Mouse (Mus musculus) embryonic stem cell, embryonic (primary cell): Measurements from ENCODE around the gene Myh2.

Source experiments
- CTCF ChIA-PET, 4 experiments: fragments of 300-600 bp in 2 of 4; fragments of 350-600 bp in 2 of 4; sonication (Branson Sonifier 250); formaldehyde crosslinking; loops; one replicate each; lab custom pipeline; 2022; ENCODE audit warnings: inconsistent platforms in 2 of 4; lab: Charles Lee
- POLR2A ChIA-PET, 4 experiments: fragments of 300-600 bp in 2 of 4; fragments of 350-600 bp in 2 of 4; sonication (Branson Sonifier 250); formaldehyde crosslinking; loops; one replicate each; lab custom pipeline; 2022; ENCODE audit warnings: antibody characterized with exemption in 4 of 4, inconsistent platforms in 1 of 4; lab: Charles Lee

Gene Myh2

DNA sequence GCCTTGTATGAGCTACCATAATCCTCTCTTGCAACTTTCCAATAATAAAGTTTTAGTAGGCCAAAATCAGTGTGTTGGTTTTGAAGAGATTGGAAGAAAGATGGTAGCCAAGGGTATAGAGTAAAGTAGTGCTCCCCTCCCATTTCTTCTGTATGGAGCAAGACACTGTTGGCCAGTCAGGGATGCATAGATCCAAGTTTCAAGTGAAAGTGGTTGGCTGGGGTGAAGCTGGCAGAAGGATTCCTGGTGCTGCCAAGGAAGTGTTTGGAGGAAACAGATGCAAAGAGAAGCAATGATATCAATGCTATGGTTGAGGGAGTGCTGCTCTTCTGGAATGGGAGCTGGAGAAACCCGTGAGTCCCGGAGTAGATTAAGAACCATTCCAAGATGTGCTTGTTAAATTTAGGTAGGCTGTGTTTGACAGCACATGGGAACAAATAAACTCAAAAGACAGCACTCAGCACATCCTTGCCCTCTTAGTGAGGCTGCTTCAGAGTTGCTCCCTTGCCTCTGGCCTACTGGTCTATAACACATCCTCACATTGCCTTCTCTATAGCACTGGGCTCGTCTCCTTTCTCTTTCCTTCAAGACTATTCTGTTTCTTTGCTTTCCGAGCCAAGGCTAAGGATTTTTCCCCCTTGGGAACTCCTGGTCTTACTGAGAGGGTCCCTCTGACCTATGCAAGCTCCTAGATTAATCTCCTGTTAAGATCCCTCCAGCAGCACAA is 22.4 kb upstream of the Myh2 start:
- POLR2A ChIA-PET = no interaction called here
- CTCF ChIA-PET = interaction anchor here in 1 of 4 experiments (0.6 kb wide), 1 partner anchor 56 kb away, joined by 9 read pairs; no protein-coding TSS in a partner anchor

DNA sequence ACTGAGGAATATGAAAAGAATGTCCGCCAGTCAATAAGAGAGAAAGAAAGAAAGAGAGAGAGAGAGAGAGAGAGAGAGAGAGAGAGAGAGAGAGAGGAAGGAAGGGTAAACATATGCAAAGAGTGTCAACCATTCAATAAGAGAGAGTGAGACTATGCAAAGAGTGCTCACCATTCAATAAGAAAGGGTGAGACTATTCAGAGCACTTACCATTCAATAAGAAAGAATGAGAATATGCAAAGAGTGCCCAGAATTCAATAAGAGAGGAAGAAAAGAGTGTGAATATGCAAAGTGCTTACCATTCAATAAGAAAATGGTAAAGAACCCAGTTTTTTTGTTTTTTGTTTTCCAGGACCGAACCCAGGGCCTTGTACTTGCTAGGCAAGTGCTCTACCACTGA is 20.6 kb upstream of the Myh2 start:
- ChIA-PET CTCF (interaction anchor here in 1 of 4 experiments (0.5 kb wide), 1 partner anchor 112 kb away, joined by 3 read pairs; no protein-coding TSS in a partner anchor), POLR2A (interaction anchor here in 1 of 4 experiments (0.6 kb wide), 1 partner anchor 41 kb away, joined by 3 read pairs; no protein-coding TSS in a partner anchor)

GRCm38 (mm10) chr11:67151159-67151558 is 19.7 kb upstream of the Myh2 start:
- ChIA-PET CTCF (interaction anchor here in 1 of 4 experiments (0.6 kb wide), 1 partner anchor 280 kb away, joined by 4 read pairs; no protein-coding TSS in a partner anchor), POLR2A (interaction anchor here in 2 of 4 experiments (0.6 kb wide), 2 partner anchors 58 to 114 kb away, joined by 3 read pairs; no protein-coding TSS in a partner anchor)

DNA sequence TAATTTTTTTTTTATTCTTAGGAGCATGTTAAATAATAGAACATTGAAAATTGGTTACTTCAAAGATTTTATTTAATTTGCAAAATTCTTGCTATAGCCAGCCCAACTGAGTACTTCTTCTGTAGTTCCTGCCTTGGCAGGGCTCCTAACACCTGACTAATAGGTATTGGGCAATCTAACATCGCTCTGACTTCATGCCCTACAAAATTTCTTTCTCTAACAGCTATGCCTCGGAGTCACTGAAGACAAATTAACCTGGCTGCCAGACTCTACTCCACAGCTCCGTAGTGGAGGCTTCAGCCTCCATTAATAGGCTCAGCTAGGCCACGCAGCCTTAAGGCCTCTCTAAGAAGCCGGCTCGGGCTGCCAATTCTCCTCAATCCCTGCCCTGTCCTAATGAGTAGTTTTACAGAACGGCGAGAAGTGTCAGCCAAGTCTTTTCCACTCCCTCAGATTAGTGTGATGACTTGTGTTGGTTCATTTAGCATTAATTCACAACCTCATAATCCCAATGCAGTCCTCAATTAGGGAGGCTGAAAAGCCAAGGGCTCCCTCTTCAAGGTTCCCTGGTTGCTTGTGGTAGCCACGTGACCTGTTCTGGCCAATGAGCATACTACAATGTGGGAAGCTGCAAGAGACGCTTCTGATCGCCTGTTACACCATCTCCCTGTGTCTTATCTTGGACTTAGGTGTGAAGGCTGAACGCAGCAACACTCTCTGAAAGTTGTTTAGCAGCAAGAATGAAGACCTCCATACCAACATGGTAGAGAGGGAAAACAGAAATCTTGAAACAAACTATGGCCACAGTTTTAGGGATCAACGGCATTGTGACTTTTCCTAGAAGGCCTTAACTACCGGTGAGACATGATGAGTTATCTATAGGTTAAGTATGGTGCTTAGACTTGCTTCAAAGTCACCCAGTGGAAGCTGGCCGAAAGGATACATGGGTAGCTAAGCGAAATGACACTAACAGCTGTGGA is 18.9 kb upstream of the Myh2 start:
- POLR2A ChIA-PET = interaction anchor here in 2 of 4 experiments (0.6 kb wide), 2 partner anchors 58 to 113 kb away, joined by 3 read pairs; no protein-coding TSS in a partner anchor
- CTCF ChIA-PET = interaction anchor here in 2 of 4 experiments (0.6 kb wide), 2 partner anchors 25 to 281 kb away, joined by 3 to 4 read pairs; no protein-coding TSS in a partner anchor

- CTCF ChIA-PET = interaction anchor here in 2 of 4 experiments (0.6 to 1.4 kb wide), 2 partner anchors 40 to 42 kb away, joined by 3 read pairs; no protein-coding TSS in a partner anchor
- POLR2A ChIA-PET = interaction anchor here in 1 of 4 experiments (1.2 kb wide), 1 partner anchor 10 kb away, joined by 3 read pairs; no protein-coding TSS in a partner anchor
These were observed 17.7 kb upstream of the Myh2 start for GRCm38 (mm10) chr11:67153123-67153522.

DNA sequence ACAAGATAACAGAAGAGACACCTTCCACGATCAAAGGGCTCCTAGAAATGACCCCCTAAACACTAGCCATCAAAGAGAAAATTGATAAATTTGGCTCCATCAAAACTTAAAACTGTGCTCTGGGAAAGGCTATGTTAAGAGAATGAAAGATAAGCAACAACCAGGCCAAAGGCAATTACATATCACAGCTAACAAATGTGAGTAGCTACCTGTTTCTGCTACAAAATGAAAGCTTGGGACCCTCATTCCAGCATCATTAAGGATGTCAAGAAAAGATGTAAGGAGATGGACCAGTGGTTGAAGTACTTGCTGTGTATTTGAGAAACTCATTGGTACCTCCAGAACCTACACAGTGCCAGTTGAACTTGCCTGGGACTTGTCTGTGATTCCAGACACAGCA is 17.0 kb upstream of the Myh2 start:
- ChIA-PET POLR2A (interaction anchor here in 1 of 4 experiments (0.7 to 1.2 kb wide), 2 partner anchors 9 to 259 kb away, joined by 3 read pairs; no protein-coding TSS in a partner anchor), CTCF (interaction anchor here in 2 of 4 experiments (0.6 to 1.4 kb wide), 2 partner anchors 42 to 44 kb away, joined by 3 read pairs; no protein-coding TSS in a partner anchor)

GRCm38 (mm10) chr11:67155650-67156049 is 15.2 kb upstream of the Myh2 start:
- ChIA-PET POLR2A (interaction anchor here in 1 of 4 experiments (0.7 kb wide), 1 partner anchor 190 kb away, joined by 3 read pairs; no protein-coding TSS in a partner anchor), CTCF (no interaction called here)

DNA sequence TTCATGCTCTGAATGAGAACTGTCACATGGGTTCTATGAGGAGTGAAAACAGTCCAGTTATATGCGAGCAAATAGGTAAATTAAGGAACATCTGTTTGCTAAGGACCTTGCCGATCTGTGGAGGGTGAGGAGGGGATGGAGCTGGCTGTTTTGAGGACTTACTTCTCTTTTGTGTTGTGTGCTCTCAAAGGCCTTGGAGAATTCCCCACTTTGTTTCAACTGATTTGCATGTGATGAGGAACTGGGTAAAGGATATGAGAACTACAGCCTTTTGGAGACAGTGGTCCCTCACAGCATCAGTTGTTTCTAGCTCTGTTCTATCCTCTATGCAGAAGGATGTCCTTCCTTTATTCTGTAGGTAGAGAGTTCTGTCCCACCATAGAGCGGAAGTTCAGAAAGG is 10.7 kb upstream of the Myh2 start:
- ChIA-PET POLR2A (no interaction called here), CTCF (interaction anchor here in 1 of 4 experiments (0.5 kb wide), 1 partner anchor 203 kb away, joined by 3 read pairs; no protein-coding TSS in a partner anchor)

- CTCF ChIA-PET = interaction anchor here in 2 of 4 experiments (0.6 kb wide), 2 partner anchors 83 to 259 kb away, joined by 3 to 9 read pairs; no protein-coding TSS in a partner anchor
- POLR2A ChIA-PET = no interaction called here
These were observed 7.1 kb upstream of the Myh2 start for GRCm38 (mm10) chr11:67163701-67164100.

DNA sequence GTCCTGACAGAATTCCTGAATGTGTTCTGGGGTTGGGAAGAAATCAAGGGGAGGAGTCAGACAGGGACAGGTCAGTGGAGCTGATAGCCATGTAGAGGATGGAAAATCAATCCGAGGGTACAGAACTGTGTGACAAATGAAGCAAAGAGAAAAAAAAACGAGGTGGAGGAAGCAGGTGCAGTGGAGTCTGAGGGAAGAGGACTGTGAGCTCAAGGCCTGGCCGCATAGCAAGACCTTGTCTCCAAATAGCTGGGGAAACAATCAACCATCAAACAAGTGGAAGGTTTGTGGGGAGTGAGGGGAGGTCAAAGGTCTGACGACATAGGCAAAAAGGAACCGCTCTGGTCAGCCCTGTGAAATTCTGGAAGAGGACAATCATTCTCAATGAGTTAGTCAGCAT is 6.0 kb upstream of the Myh2 start:
- ChIA-PET POLR2A (no interaction called here), CTCF (no interaction called here)

DNA sequence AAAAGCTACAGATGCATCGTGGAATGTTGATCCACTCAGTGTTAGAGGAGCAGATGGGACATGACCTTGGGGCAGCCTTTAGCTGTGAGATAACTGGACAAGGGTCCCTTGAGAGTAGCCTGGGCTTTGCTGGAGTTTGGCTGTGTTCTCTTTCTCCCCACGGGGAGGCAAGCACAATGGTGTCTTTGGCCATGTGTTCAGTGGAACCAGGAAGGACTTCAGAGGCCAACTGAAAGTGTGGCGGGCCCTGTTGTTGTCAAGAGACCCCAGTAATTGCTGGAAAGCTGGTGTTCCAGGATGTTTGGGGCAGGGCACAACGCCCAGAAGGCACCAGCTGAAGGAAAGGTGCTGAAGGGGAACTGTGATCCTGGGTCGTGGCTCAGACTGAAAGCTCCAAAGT is 1.5 kb upstream of the Myh2 start:
- CTCF ChIA-PET = interaction anchor here in 2 of 4 experiments (0.5 to 0.7 kb wide), 3 partner anchors 91 to 532 kb away, joined by 3 to 4 read pairs (median 4); no protein-coding TSS in a partner anchor
- POLR2A ChIA-PET = no interaction called here

DNA sequence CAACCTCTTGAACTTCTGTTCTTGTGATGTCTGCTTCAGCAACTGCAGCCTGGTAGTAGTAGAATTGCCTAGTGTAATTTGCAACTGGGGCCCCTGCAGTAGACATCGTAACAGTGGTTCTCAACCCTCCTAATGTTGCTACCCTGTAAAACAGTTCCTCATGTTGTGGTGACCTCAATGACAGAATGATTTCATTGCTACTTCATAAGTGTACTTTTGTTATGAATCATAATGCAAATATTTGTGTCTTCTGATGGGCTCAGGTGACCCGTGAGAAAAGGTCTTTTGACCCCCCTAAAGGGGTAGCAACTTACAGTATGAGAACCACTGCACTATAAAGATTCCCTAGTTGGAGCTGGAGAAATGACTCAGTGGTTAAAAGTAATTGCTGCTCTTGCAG is 1.6 kb downstream of the Myh2 start:
- POLR2A ChIA-PET = no interaction called here

GRCm38 (mm10) chr11:67176376-67176775 is 5.5 kb downstream of the Myh2 start:
- CTCF ChIA-PET = interaction anchor here in 1 of 4 experiments (0.7 kb wide), 1 partner anchor 168 kb away, joined by 3 read pairs; no protein-coding TSS in a partner anchor
- POLR2A ChIA-PET = no interaction called here

More for the DNA sequence above, 1.6 kb downstream of the Myh2 start:
- CTCF ChIA-PET = no interaction called here

DNA sequence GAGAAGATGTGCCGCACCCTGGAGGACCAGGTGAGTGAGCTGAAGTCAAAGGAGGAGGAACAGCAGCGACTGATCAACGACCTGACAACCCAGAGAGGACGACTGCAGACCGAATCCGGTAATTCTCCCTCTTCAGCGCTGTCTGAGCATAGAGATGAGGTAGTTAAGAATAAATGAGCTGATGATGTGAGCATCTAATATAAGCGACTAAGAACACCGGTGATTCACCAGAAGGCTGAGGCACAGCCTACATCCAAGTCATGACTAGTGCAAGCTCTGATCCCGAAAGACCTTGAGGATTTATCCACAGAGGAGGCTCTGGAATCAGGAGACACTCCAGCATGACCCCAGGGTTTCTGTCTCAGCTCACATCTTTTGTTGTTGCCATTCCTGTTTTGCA is 19.5 kb downstream of the Myh2 start:
- ChIA-PET CTCF (interaction anchor here in 1 of 4 experiments (0.6 kb wide), 1 partner anchor 268 kb away, joined by 4 read pairs; no protein-coding TSS in a partner anchor), POLR2A (no interaction called here)

DNA sequence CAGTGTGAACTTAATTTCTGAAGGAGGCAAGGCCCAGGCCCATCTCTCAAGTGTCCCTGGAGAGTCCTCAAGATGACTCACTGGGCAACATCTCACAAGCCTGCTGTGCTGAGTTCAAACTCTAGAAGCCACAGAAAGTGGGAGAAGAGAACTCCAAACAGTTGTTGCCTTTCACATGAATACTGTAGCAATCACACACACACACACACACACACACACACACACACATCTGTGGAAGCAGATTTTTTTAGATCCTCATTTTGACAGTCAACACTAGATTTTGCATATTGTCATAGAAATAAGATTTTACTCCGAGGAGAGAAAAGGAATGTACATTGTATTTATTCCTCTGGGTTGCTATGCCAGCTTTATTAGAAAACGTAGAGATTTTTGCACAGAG is 20.0 kb downstream of the Myh2 start:
- POLR2A ChIA-PET = interaction anchor here in 1 of 4 experiments (0.6 kb wide), 1 partner anchor 41 kb away, joined by 3 read pairs; no protein-coding TSS in a partner anchor
- CTCF ChIA-PET = no interaction called here

GRCm38 (mm10) chr11:67191496-67191895 is 20.7 kb downstream of the Myh2 start:
- CTCF ChIA-PET = interaction anchor here in 1 of 4 experiments (0.6 to 1.1 kb wide), 2 partner anchors 79 to 485 kb away, joined by 3 to 4 read pairs; no protein-coding TSS in a partner anchor
- POLR2A ChIA-PET = interaction anchor here in 1 of 4 experiments (0.6 kb wide), 1 partner anchor 42 kb away, joined by 3 read pairs; no protein-coding TSS in a partner anchor

GRCm38 (mm10) chr11:67199321-67199720 is 28.5 kb downstream of the Myh2 start:
- ChIA-PET POLR2A (no interaction called here), CTCF (interaction anchor here in 2 of 4 experiments (0.5 to 1.1 kb wide), 2 partner anchors 88 to 108 kb away, joined by 3 to 13 read pairs; no protein-coding TSS in a partner anchor)

DNA sequence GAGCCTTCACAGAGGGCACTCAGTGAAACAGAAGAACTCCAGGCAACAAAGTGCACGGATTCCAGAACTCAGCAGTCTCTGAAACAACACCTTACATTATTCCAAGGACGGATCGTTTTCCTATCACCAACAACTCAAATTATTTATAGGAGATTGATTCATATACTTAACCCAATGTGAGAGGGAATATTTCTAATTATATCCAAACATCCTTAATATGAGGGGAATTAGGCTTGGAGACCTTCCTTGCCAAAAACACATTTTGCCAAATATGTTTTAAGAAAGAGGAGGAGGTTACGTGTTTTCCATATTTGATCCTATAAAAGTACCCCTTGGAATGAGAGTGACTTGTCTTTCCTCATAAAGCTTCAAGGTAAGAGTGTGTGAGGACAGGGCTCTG is 28.9 kb downstream of the Myh2 start, which contains the start of gene Myh1:
Myh1 (plus strand) TSS at position 301 of the 400 bp plus-strand sequence.
- POLR2A ChIA-PET = no interaction called here
- CTCF ChIA-PET = no interaction called here
